Mouse (Mus musculus): ENCODE measurements around the gene Plbd1. TPM values are rescaled to one million over a fixed set of nuclear protein-coding genes. Genes with fewer than 3 reads are reported as not detected.

Gene Plbd1
- total RNA-seq, 1 experiment from 2014 or later, result 13.3 TPM

DNA sequence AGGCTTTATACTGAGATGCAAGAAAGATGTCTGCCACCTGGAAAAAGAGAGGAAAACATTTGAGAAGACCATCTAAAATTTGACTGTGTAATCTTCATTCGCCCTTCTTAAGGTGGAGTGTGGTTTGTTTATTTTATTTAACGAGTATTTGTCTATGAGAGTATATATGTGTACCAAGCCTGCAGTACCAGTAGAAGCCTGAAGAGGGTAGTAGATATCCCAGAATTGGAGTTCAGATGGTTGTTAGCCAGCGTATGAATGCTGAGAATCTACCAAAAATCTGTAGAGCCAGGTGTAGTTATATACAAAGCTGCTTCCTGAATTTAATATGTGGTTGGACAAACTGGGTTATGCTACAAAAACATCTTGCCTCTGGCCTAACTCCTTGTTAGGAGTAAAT lies 49.4 kb downstream of the Plbd1 start:
- 0 out of 4 replicates have a peak, but pooled peaks of 1 of the 2 experiments have one; percentile 10 for ATAC-seq (replicated peaks in 1 of 2; ENCODE audit: insufficient read depth in 1 of 2, low FRiP score in 2 of 2, low TSS enrichment in 1 of 2, low read depth in 1 of 2, poor library complexity in 2 of 2, severe bottlenecking in 2 of 2)

DNA sequence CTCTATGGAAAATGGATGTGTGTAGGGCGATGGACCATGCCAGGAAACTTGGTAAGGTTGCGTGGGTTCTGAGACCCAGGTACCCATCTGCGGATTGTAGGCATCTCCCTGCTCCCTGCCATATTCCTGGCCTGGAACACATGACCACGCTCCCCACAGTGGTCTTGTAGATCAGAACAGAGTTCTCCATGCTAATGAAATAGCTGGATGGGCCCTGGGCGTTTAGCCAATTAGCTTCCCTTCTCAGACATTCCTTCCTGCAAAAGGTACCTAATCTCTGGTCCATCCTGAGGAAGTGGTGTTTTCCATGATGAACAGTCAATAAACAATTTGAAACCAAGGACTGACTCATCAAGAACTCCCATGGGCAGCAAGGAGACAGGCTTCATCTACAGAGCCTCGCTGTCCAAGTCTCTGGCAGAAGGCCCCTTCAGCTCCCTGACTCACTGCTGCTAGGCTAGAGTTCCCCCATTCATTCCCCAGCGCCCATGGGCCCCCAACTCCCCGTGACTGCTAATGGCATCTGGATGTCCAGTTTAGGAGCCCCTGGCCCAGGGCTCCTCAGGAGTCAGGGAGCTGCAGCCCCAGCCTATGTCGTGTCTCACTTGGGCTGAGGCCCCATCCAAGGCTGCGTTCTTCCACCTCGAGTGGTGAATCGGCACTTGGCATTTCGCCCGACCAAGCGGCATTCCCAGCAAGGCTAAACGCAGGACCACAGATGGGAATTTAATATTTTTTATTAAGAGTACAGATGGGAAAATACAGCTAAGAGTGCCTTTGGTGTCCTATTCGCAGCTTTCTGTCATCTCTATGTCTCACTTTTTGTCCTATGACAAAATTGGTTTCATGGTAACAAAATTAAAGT lies 50.1 kb downstream of the Plbd1 start:
- no peak for ATAC-seq (replicated peaks in 1 of 2; ENCODE audit: insufficient read depth in 1 of 2, low FRiP score in 2 of 2, low TSS enrichment in 1 of 2, low read depth in 1 of 2, poor library complexity in 2 of 2, severe bottlenecking in 2 of 2)

DNA sequence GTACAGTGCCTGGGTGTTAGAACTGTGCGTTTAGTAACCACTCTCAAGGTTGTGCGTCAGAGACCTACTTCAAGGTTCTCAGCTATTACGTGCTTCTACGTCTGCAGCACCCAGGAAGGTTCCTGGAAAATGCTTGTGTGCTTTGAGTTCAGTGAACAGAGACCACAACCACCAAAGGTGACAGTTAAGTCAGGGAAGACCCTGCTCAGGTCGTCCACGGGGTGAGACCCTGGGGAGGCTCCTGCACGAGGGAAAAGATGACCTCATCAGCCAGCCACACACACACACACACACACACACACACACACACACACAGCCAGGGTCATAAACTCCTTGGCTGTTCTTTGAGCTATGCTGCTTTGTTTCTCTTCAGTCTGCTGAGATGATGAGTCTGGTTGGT lies 59.1 kb downstream of the Plbd1 start:
- ATAC-seq (replicated peaks in 1 of 2; ENCODE audit: insufficient read depth in 1 of 2, low FRiP score in 2 of 2, low TSS enrichment in 1 of 2, low read depth in 1 of 2, poor library complexity in 2 of 2, severe bottlenecking in 2 of 2), result no peak

DNA sequence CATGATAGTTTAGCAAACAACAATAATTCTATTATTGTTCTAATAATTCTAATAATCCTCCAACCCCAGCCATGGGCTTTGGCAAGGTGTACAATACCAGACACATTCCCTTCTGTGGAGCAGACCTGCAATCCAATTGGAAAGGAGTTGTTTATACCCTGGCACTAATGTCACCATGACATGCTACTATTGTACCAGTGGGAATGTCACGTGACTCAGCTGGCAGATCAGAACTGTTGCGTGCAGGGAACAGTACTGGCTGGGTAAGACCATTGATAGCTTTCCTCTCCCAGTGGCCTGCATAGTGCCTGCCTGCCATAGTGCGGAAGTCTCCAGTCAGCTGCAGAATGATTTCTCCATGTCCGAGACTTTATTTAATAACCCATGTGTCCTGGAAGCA lies 67.2 kb downstream of the Plbd1 start:
- no peak for ATAC-seq (replicated peaks in 1 of 2; ENCODE audit: insufficient read depth in 1 of 2, low FRiP score in 2 of 2, low TSS enrichment in 1 of 2, low read depth in 1 of 2, poor library complexity in 2 of 2, severe bottlenecking in 2 of 2)

DNA sequence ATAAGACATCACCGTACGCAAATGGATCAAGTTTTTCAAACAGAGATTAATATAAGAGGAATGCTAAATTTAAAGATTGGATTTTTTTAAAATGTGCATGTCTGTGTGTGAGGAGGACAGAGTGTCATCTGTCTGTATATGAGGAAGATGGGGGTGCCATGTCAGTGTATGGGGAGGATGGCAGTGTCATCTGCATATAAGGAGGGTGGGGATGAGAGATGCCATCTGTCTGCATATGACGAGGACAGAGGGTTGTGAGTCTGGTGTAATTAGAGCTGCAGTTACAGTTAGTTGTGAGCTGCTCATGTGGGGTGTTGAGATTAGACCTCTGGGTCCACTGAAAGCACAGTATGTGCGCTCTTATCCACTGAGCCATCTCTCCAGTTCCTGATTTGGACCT lies 71.0 kb downstream of the Plbd1 start:
- ATAC-seq (replicated peaks in 1 of 2; ENCODE audit: insufficient read depth in 1 of 2, low FRiP score in 2 of 2, low TSS enrichment in 1 of 2, low read depth in 1 of 2, poor library complexity in 2 of 2, severe bottlenecking in 2 of 2), result no peak

DNA sequence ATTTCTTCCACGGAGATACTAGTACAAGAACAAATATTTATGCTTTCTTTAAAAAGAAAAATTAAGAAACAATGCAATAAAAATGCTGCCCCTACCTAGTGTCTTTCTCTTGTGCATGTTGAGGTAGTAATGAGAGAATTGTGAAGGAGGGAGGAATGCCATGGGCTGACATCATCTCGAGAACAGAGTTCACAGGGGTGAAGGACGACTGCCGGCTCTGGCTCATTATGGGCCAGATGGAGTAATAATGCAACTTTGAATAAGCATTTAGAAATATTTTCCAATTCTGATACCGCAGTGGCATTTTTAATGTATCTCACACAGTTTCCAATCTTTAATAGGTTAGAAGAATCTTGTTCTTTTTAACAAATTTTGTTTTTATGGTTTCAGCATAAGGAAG lies 95.7 kb downstream of the Plbd1 start:
- no peak for ATAC-seq (replicated peaks in 1 of 2; ENCODE audit: insufficient read depth in 1 of 2, low FRiP score in 2 of 2, low TSS enrichment in 1 of 2, low read depth in 1 of 2, poor library complexity in 2 of 2, severe bottlenecking in 2 of 2)

Other genes starting within 250 kb of the Plbd1 start
- gene E330021D16Rik, start 246.4 kb downstream of the Plbd1 start, total RNA-seq (2017), result not detected in 2 replicates
- gene Atf7ip, start 155.8 kb downstream of the Plbd1 start, total RNA-seq (2017), result 59.3 and 112 TPM in 2 replicates
- gene Gucy2c, start 119.8 kb upstream of the Plbd1 start, total RNA-seq (2017), result 0.20 TPM in 1 of 2 replicates, not detected in the other
- 14.3 and 32.2 TPM in 2 replicates for gene Hist4h4, start 142.5 kb upstream of the Plbd1 start, total RNA-seq (2017)
- gene H2afj, start 146.3 kb upstream of the Plbd1 start, total RNA-seq (2017), result 40.8 and 49.8 TPM in 2 replicates
- 1.8 and 3.9 TPM in 2 replicates for gene BC049715, start 165.7 kb upstream of the Plbd1 start, total RNA-seq (2017)
- 48.6 and 59.2 TPM in 2 replicates for gene Wbp11, start 166.3 kb upstream of the Plbd1 start, total RNA-seq (2017)
- gene Smco3, start 173.5 kb upstream of the Plbd1 start, total RNA-seq (2017), result 0.31 TPM in 1 of 2 replicates, not detected in the other
- gene Art4, start 195.8 kb upstream of the Plbd1 start, total RNA-seq (2017), result 28.5 and 34.5 TPM in 2 replicates
- not detected in 2 replicates for gene Mgp, start 213.9 kb upstream of the Plbd1 start, total RNA-seq (2017)